Mouse (Mus musculus) lung, postnatal 0 days (tissue): Measurements from ENCODE around the gene Psmd13. TPM values are rescaled to one million over a fixed set of nuclear protein-coding genes. Genes with fewer than 3 reads are reported as not detected.

Experiments
- ATAC-seq: fragments of 200-750 bp; cut with Nextera tagmentation; 2 replicates; pipeline ENCODE4 v1.8.0; 2017; ENCODE audit warnings: moderate library complexity
- DNase-seq: peaks from one replicate; pipeline ENCODE4 v3.0.0-alpha.2; 2016; ENCODE audit warnings: low spot score
- H3K27ac ChIP-seq: fragments of 300-500 bp; sonication (generic); 2 replicates; pipeline ENCODE4 v1.5.1; 2014; ENCODE audit warnings: antibody characterized with exemption, mild to moderate bottlenecking, low read length, mixed read lengths
- H3K27me3 ChIP-seq: fragments of 300-500 bp; sonication (generic); replicated peaks from 2 replicates; pipeline ENCODE4 v1.6.1; 2014; ENCODE audit warnings: low read length, mixed read lengths; ENCODE audit not compliant: insufficient read depth
- H3K36me3 ChIP-seq: fragments of 300-500 bp; sonication (generic); 2 replicates; pipeline ENCODE4 v1.6.1; 2014; ENCODE audit warnings: low read length, mixed read lengths; ENCODE audit not compliant: insufficient read depth
- H3K4me1 ChIP-seq: fragments of 300-500 bp; sonication (generic); 2 replicates; pipeline ENCODE4 v1.6.1; 2014; ENCODE audit warnings: antibody characterized with exemption, low read depth, low read length, mixed read lengths; ENCODE audit not compliant: insufficient read depth
- H3K4me2 ChIP-seq: fragments of 300-500 bp; sonication (generic); replicated peaks from 2 replicates; pipeline ENCODE4 v1.6.1; 2014; ENCODE audit warnings: low read depth, mild to moderate bottlenecking, low read length, moderate library complexity, mixed read lengths
- H3K4me3 ChIP-seq: fragments of 300-500 bp; sonication (generic); 2 replicates; pipeline ENCODE4 v1.5.1; 2014; ENCODE audit warnings: low read depth, low read length
- H3K9ac ChIP-seq: fragments of 300-500 bp; sonication (generic); replicated peaks from 2 replicates; pipeline ENCODE4 v1.6.1; 2014; ENCODE audit warnings: low read depth, mild to moderate bottlenecking
- H3K9me3 ChIP-seq: fragments of 300-500 bp; sonication (generic); 2 replicates; pipeline ENCODE4 v1.6.1; 2016; ENCODE audit warnings: low read length, mixed read lengths
- CTCF ChIP-seq: IDR thresholded peaks from 2 replicates; pipeline ENCODE4 v1.5.1; 2016; ENCODE audit warnings: antibody characterized with exemption, mild to moderate bottlenecking
- EP300 ChIP-seq: IDR thresholded peaks from 2 replicates; pipeline ENCODE4 v1.6.1; 2016; ENCODE audit warnings: antibody characterized with exemption, mild to moderate bottlenecking, control low read depth
- WGBS: fragments of 180-500 bp; shearing (Covaris S2); extraction: QIAGEN DNeasy Blood & Tissue Kit; methylation state at CpG from one replicate; pipeline ENCODE4 v1.1.7; 2014; 5-methylcytosine and 5-hydroxymethylcytosine counted together
- polyA plus RNA-seq: library from polyadenylated mRNA; unstranded; fragments of >200 nt; fragmentation: Nextera tagmentation; extraction: Ambion mirVana; gene quantifications from 2 replicates; pipeline ENCODE4 v1.2.1, GENCODE M21; 2015

The Psmd13 gene
- polyA plus RNA-seq, 1 experiment from 2014 or later, result 164 TPM

- H3K27ac ChIP-seq, result peak overlapping the region; percentile 93; the same call in 1 of the 2 replicates
- H3K4me1 ChIP-seq, result peaks cover 13% of the 10 kb centered on the region; the same call in 1 of the 2 replicates
- 56% methylated on average over 4 of the region's 4 CpGs for WGBS
- H3K27me3 ChIP-seq, result no peaks in the 10 kb centered on the region
- H3K9ac ChIP-seq, result no peak overlapping the region
- no peaks in the 10 kb centered on the region for H3K9me3 ChIP-seq
- ATAC-seq (no peak), DNase-seq (peak; percentile 11)
- H3K36me3 ChIP-seq, result peaks cover 18% of the 10 kb centered on the region; the same call in 1 of the 2 replicates
- no peak overlapping the region for H3K4me2 ChIP-seq
- H3K4me3 ChIP-seq, result no peak overlapping the region
- TF ChIP-seq EP300, result no peak
- no peak for TF ChIP-seq CTCF
Observed at GRCm38 (mm10) chr7:140943356-140943755, 61.6 kb downstream of the Psmd13 start.

- no peak overlapping the region for H3K27ac ChIP-seq
- WGBS, result 90% methylated on average over 7 of the region's 7 CpGs
- peaks cover 20% of the 10 kb centered on the region; the same call in 1 of the 2 replicates for H3K36me3 ChIP-seq
- TF ChIP-seq EP300 (no peak), CTCF (no peak)
- no peaks in the 10 kb centered on the region for H3K9me3 ChIP-seq
- peaks cover 13% of the 10 kb centered on the region; the same call in 1 of the 2 replicates for H3K4me1 ChIP-seq
- H3K9ac ChIP-seq, result no peak overlapping the region
- ATAC-seq, result no peak
- H3K27me3 ChIP-seq, result no peaks in the 10 kb centered on the region
- DNase-seq, result no peak
- H3K4me3 ChIP-seq, result no peak overlapping the region
- H3K4me2 ChIP-seq, result no peak overlapping the region
Observed at GRCm38 (mm10) chr7:140944236-140944635, 62.5 kb downstream of the Psmd13 start.

- Histone ChIP-seq H3K4me3 (no peak overlapping the region), H3K4me2 (no peak overlapping the region), H3K36me3 (peaks cover 26% of the 10 kb centered on the region; the same call in 1 of the 2 replicates), H3K4me1 (peaks cover 13% of the 10 kb centered on the region; the same call in 1 of the 2 replicates), H3K27ac (no peak overlapping the region), H3K9me3 (no peaks in the 10 kb centered on the region), H3K9ac (no peak overlapping the region), H3K27me3 (no peaks in the 10 kb centered on the region)
- 93% methylated on average over 5 of the region's 5 CpGs for WGBS
- TF ChIP-seq CTCF, result no peak
- TF ChIP-seq EP300, result no peak
- no peak for DNase-seq
- ATAC-seq, result no peak
Observed at GRCm38 (mm10) chr7:140945247-140945646, 63.5 kb downstream of the Psmd13 start.

- DNase-seq (no peak), ATAC-seq (no peak)
- no peak for TF ChIP-seq CTCF
- TF ChIP-seq EP300, result no peak
- 86% methylated on average over 10 of the region's 10 CpGs for WGBS
- Histone ChIP-seq H3K4me2 (no peak overlapping the region), H3K9me3 (no peaks in the 10 kb centered on the region), H3K9ac (no peak overlapping the region), H3K36me3 (peaks cover 26% of the 10 kb centered on the region; the same call in 1 of the 2 replicates), H3K4me1 (peaks cover 23% of the 10 kb centered on the region; the same call in 1 of the 2 replicates), H3K27ac (peak overlapping the region; percentile 49), H3K27me3 (no peaks in the 10 kb centered on the region), H3K4me3 (no peak overlapping the region)
Observed at GRCm38 (mm10) chr7:140946311-140946710, 64.5 kb downstream of the Psmd13 start.

GRCm38 (mm10) chr7:140946980-140947379 lies 65.2 kb downstream of the Psmd13 start:
- Histone ChIP-seq H3K4me2 (no peak overlapping the region), H3K9ac (no peak overlapping the region), H3K9me3 (no peaks in the 10 kb centered on the region), H3K4me3 (no peak overlapping the region), H3K27me3 (no peaks in the 10 kb centered on the region), H3K36me3 (peaks cover 26% of the 10 kb centered on the region; the same call in 1 of the 2 replicates), H3K27ac (peak overlapping the region; percentile 49), H3K4me1 (peaks cover 27% of the 10 kb centered on the region; the same call in 1 of the 2 replicates)
- peak; percentile 75 for DNase-seq
- peak; percentile 66 for ATAC-seq
- 32% methylated on average over 7 of the region's 7 CpGs for WGBS
- TF ChIP-seq CTCF (no peak), EP300 (peak; percentile 90)

GRCm38 (mm10) chr7:140948161-140948560 lies 66.4 kb downstream of the Psmd13 start:
- H3K27me3 ChIP-seq, result no peaks in the 10 kb centered on the region
- WGBS, result 63% methylated on average over 8 of the region's 8 CpGs
- H3K9me3 ChIP-seq, result no peaks in the 10 kb centered on the region
- peaks cover 26% of the 10 kb centered on the region; the same call in 1 of the 2 replicates for H3K36me3 ChIP-seq
- no peak for DNase-seq
- no peak for TF ChIP-seq EP300
- no peak for TF ChIP-seq CTCF
- H3K9ac ChIP-seq, result no peak overlapping the region
- no peak overlapping the region for H3K4me3 ChIP-seq
- no peak for ATAC-seq
- H3K27ac ChIP-seq, result 0 out of 2 replicates have a peak overlapping the region, but pooled peaks have one; percentile 38
- H3K4me1 ChIP-seq, result peaks cover 18% of the 10 kb centered on the region; the same call in 1 of the 2 replicates
- H3K4me2 ChIP-seq, result no peak overlapping the region

Other genes starting within 250 kb of the Psmd13 start
- not detected in 2 replicates for gene Olfr53, start 235.5 kb upstream of the Psmd13 start, polyA plus RNA-seq
- gene Olfr539, start 222.0 kb upstream of the Psmd13 start, polyA plus RNA-seq, result not detected in 2 replicates
- not detected in 2 replicates for gene Olfr45, start 200.0 kb upstream of the Psmd13 start, polyA plus RNA-seq
- gene Olfr541, start 184.7 kb upstream of the Psmd13 start, polyA plus RNA-seq, result not detected in 2 replicates
- gene Cyp2e1, start 118.2 kb upstream of the Psmd13 start, polyA plus RNA-seq, result 1.5 and 1.9 TPM in 2 replicates
- not detected in 2 replicates for gene Syce1, start 94.1 kb upstream of the Psmd13 start, polyA plus RNA-seq
- 0.21 and 0.30 TPM in 2 replicates for gene Zfp941, start 59.8 kb upstream of the Psmd13 start, polyA plus RNA-seq
- gene Urah, start 47.0 kb upstream of the Psmd13 start, polyA plus RNA-seq, result 12.6 and 15.0 TPM in 2 replicates
- gene Scgb1c1, start 36.4 kb upstream of the Psmd13 start, polyA plus RNA-seq, result 25.9 and 27.0 TPM in 2 replicates
- gene Odf3, start 34.2 kb upstream of the Psmd13 start, polyA plus RNA-seq, result not detected in 2 replicates
- gene Gm45785, start 25.6 kb upstream of the Psmd13 start, polyA plus RNA-seq, result not detected in 2 replicates
- gene Ric8a, start 25.0 kb upstream of the Psmd13 start, polyA plus RNA-seq, result 63.6 and 68.0 TPM in 2 replicates
- gene Bet1l, start 24.4 kb upstream of the Psmd13 start, polyA plus RNA-seq, result 69.1 and 81.7 TPM in 2 replicates
- 23.7 and 25.8 TPM in 2 replicates for gene Sirt3, start 341 bp downstream of the Psmd13 start, polyA plus RNA-seq
- 13.1 and 18.3 TPM in 2 replicates for gene Cox8b, start 18.5 kb downstream of the Psmd13 start, polyA plus RNA-seq
- gene Nlrp6, start 38.9 kb downstream of the Psmd13 start, polyA plus RNA-seq, result 0.07 and 0.10 TPM in 2 replicates
- gene Pgghg, start 59.4 kb downstream of the Psmd13 start, polyA plus RNA-seq, result 12.7 and 14.4 TPM in 2 replicates
- gene Ifitm5, start 68.3 kb downstream of the Psmd13 start, polyA plus RNA-seq, result 1.6 and 1.8 TPM in 2 replicates
- gene Gm45717, start 74.0 kb downstream of the Psmd13 start, polyA plus RNA-seq, result 0.31 TPM in 1 of 2 replicates, not detected in the other
- gene Ifitm2, start 74.0 kb downstream of the Psmd13 start, polyA plus RNA-seq, result 1,373 and 1,710 TPM in 2 replicates
- gene Ifitm1, start 85.3 kb downstream of the Psmd13 start, polyA plus RNA-seq, result 402 and 510 TPM in 2 replicates
- gene Ifitm3, start 128.8 kb downstream of the Psmd13 start, polyA plus RNA-seq, result 779 and 1,037 TPM in 2 replicates
- 7.4 and 7.7 TPM in 2 replicates for gene Ifitm6, start 136.0 kb downstream of the Psmd13 start, polyA plus RNA-seq
- not detected in 2 replicates for gene Gm17387, start 147.2 kb downstream of the Psmd13 start, polyA plus RNA-seq
- gene B4galnt4, start 179.1 kb downstream of the Psmd13 start, polyA plus RNA-seq, result 0.13 and 0.20 TPM in 2 replicates
- gene Pkp3, start 196.2 kb downstream of the Psmd13 start, polyA plus RNA-seq, result 14.4 and 15.3 TPM in 2 replicates
- 27.1 and 30.5 TPM in 2 replicates for gene Sigirr, start 218.6 kb downstream of the Psmd13 start, polyA plus RNA-seq
- 1.5 and 3.1 TPM in 2 replicates for gene Ano9, start 235.8 kb downstream of the Psmd13 start, polyA plus RNA-seq
- gene Ptdss2, start 240.4 kb downstream of the Psmd13 start, polyA plus RNA-seq, result 39.1 and 45.7 TPM in 2 replicates